ENCODE assay signal across 12 mouse cellular contexts in genomic region chr9:58200270-58201090, GRCm38 (mm10). TPM values are rescaled to one million over a fixed set of nuclear protein-coding genes. Genes with fewer than 3 reads are reported as not detected.
DNase-seq lines count a peak whose midpoint lies in the region; ATAC-seq lines count a peak whose summit lies in the region.
"Had no signal": no experiment of that assay in that cellular context is flagged by ENCODE, and none has a peak within 500 bp of the region (broad histone marks: within the 10 kb centered on the region; RNA-seq: fewer than 3 reads in every experiment).

No protein-coding gene starts in this region.

- H3K4me2 ChIP-seq in forebrain, embryonic 15.5 days (replicated peaks), result peak overlapping the region; percentile 77
- H3K4me2 ChIP-seq: liver, embryonic 15.5 days had no signal

- DNase-seq in right cerebral cortex, adult 18-20 months, result peak; percentile 52
- no peak for DNase-seq in right cerebral cortex, postnatal 10 days (ENCODE audit: low spot score in 2 of 2)
- DNase-seq in midbrain, embryonic 10.5 days (ENCODE audit: low spot score), result no peak
- DNase-seq in thymus, postnatal 14 days, result no peak
- no peak for DNase-seq in heart, adult 18-20 months
- DNase-seq in testis, postnatal 10 days (ENCODE audit: low spot score), result no peak
- DNase-seq: thymus, adult 2 months had no signal

- peak overlapping the region; percentile 54 for H3K4me3 ChIP-seq in forebrain, embryonic 15.5 days
- peak overlapping the region; percentile 53 for H3K4me3 ChIP-seq in midbrain, embryonic 10.5 days
- H3K4me3 ChIP-seq: liver, embryonic 15.5 days had no signal

- no peaks in the 10 kb centered on the region for H3K9me3 ChIP-seq in forebrain, embryonic 15.5 days
- H3K9me3 ChIP-seq in midbrain, embryonic 10.5 days (replicated peaks), result no peaks in the 10 kb centered on the region
- H3K9me3 ChIP-seq: liver, embryonic 15.5 days had no signal

- H3K27ac ChIP-seq in forebrain, embryonic 15.5 days (replicated peaks), result peak overlapping the region; percentile 97
- H3K27ac ChIP-seq in midbrain, embryonic 10.5 days (replicated peaks), result peak overlapping the region; percentile 74; the same call in 1 of the 2 replicates
- H3K27ac ChIP-seq: liver, embryonic 15.5 days had no signal

- WGBS in forebrain, embryonic 15.5 days, result 9% methylated on average over 11 of the region's 11 CpGs
- WGBS in midbrain, embryonic 10.5 days, result 8% methylated on average over 11 of the region's 11 CpGs

- ATAC-seq in forebrain, embryonic 15.5 days (replicated peaks), result no peak
- ATAC-seq: intestine, embryonic 16.5 days had no signal

- H3K36me3 ChIP-seq in forebrain, embryonic 15.5 days, result no peaks in the 10 kb centered on the region
- no peaks in the 10 kb centered on the region for H3K36me3 ChIP-seq in midbrain, embryonic 10.5 days
- H3K36me3 ChIP-seq: G1E; liver, embryonic 15.5 days had no signal

- peaks cover 85% of the 10 kb centered on the region for H3K4me1 ChIP-seq in forebrain, embryonic 15.5 days
- peaks cover 88% of the 10 kb centered on the region for H3K4me1 ChIP-seq in midbrain, embryonic 10.5 days

- peak overlapping the region; percentile 70 for H3K9ac ChIP-seq in forebrain, embryonic 15.5 days (replicated peaks)
- H3K9ac ChIP-seq: liver, embryonic 15.5 days had no signal

- H3K27me3 ChIP-seq in forebrain, embryonic 15.5 days, result peaks cover 42% of the 10 kb centered on the region; the same call in 1 of the 2 replicates
- H3K27me3 ChIP-seq in midbrain, embryonic 10.5 days (ENCODE audit: low read depth, poor library complexity, severe bottlenecking), result peaks cover 100% of the 10 kb centered on the region

RNA-seq across cellular contexts. Expression of gene Islr, which starts 3.6 kb away (rescaled TPM):
- polyA plus RNA-seq in forebrain, embryonic 15.5 days (2015; fragmentation: Nextera tagmentation; extraction: Ambion mirVana), result 15.1 and 16.9 TPM in 2 replicates
- 7.4 and 15.4 TPM in 2 replicates for polyA plus RNA-seq in midbrain, embryonic 10.5 days (2016; fragmentation: Nextera tagmentation; extraction: Ambion mirVana)
- total RNA-seq in heart, adult 18-20 months (2021), result 10 to 100 TPM; 19.2 to 19.8 TPM
- polyA plus RNA-seq: G1E had no signal

RNA-seq across cellular contexts. Expression of gene Islr2, which starts 3.6 kb away (rescaled TPM):
- polyA plus RNA-seq in forebrain, embryonic 15.5 days (2015; fragmentation: Nextera tagmentation; extraction: Ambion mirVana), result 83.3 and 83.4 TPM in 2 replicates
- polyA plus RNA-seq in midbrain, embryonic 10.5 days (2016; fragmentation: Nextera tagmentation; extraction: Ambion mirVana), result 5.2 and 8.1 TPM in 2 replicates
- 1 to 10 TPM in 1 of 2 experiments, under 1 TPM in 1; 0.42 to 1.7 TPM for total RNA-seq in heart, adult 18-20 months (2021)
- total RNA-seq: granulocyte monocyte progenitor cell, adult 5-6 weeks had no signal

RNA-seq across cellular contexts. Expression of gene Pml, which starts 49.1 kb away (rescaled TPM):
- 7.5 and 8.8 TPM in 2 replicates for polyA plus RNA-seq in forebrain, embryonic 15.5 days (2015; fragmentation: Nextera tagmentation; extraction: Ambion mirVana)
- 13.4 and 14.1 TPM in 2 replicates for polyA plus RNA-seq in midbrain, embryonic 10.5 days (2016; fragmentation: Nextera tagmentation; extraction: Ambion mirVana)
- 1 to 10 TPM; 8.1 to 8.8 TPM for total RNA-seq in heart, adult 18-20 months (2021)

RNA-seq across cellular contexts. Expression of gene Stoml1, which starts 52.5 kb away (rescaled TPM):
- polyA plus RNA-seq in forebrain, embryonic 15.5 days (2015; fragmentation: Nextera tagmentation; extraction: Ambion mirVana), result 107 and 109 TPM in 2 replicates
- polyA plus RNA-seq in midbrain, embryonic 10.5 days (2016; fragmentation: Nextera tagmentation; extraction: Ambion mirVana), result 32.2 and 39.9 TPM in 2 replicates
- 10 to 100 TPM; 10.2 to 10.5 TPM for total RNA-seq in heart, adult 18-20 months (2021)
